Comparison of ENCODE assay signal across 19 mouse cellular contexts in genomic region chr13:106823875-106824191, GRCm38 (mm10).
A peak's percentile ranks its signal among the peaks of the same experiment; 100 is the strongest.
DNase-seq lines count a peak whose midpoint lies in the region; ATAC-seq and TF ChIP-seq lines count a peak whose summit lies in the region.
"Had no signal": no experiment of that assay in that cellular context is flagged by ENCODE, and none has a peak within 500 bp of the region (broad histone marks: within the 10 kb centered on the region; RNA-seq: fewer than 3 reads in every experiment).

No protein-coding gene starts in this region.

- peak; percentile 57 for ATAC-seq in forebrain, embryonic 15.5 days (replicated peaks)
- peak; percentile 55; the same call in 1 of the 2 replicates for ATAC-seq in forebrain, postnatal 0 days
- ATAC-seq in forebrain, embryonic 14.5 days: no peak

- DNase-seq in forebrain, embryonic 10.5 days (ENCODE audit: extremely low spot score, low spot score): no peak
- DNase-seq in forebrain, postnatal 0 days: peak; percentile 41
- no peak for DNase-seq in forebrain, embryonic 14.5 days (ENCODE audit: low spot score)
- no peak for DNase-seq in layer of hippocampus, adult 2 months (ENCODE audit: low spot score in 2 of 2)
- DNase-seq in layer of hippocampus, adult 11-12 months (ENCODE audit: low spot score): no peak
- DNase-seq: adrenal gland, adult 2 months; adrenal gland, postnatal 10 days; adrenal gland, postnatal 25 days; cerebellum, adult 11 months; cerebellum, adult 18-20 months; cerebellum, adult 8-10 months; cerebellum, adult 9-11 months; cerebellum, postnatal 14 days; cerebellum, postnatal 36 days; embryo, embryonic 11 days had no signal

- H3K9me3 ChIP-seq in forebrain, embryonic 15.5 days: no peaks in the 10 kb centered on the region
- no peaks in the 10 kb centered on the region for H3K9me3 ChIP-seq in forebrain, embryonic 10.5 days
- no peaks in the 10 kb centered on the region for H3K9me3 ChIP-seq in forebrain, postnatal 0 days (ENCODE audit: low read length)
- no peaks in the 10 kb centered on the region for H3K9me3 ChIP-seq in forebrain, embryonic 14.5 days (replicated peaks; ENCODE audit: control insufficient read depth, low read length)
- H3K9me3 ChIP-seq: embryonic facial prominence, embryonic 13.5 days; embryonic facial prominence, embryonic 15.5 days had no signal

- 93% methylated on average over 2 of the region's 2 CpGs for WGBS in forebrain, embryonic 15.5 days
- WGBS in forebrain, embryonic 10.5 days: 100% methylated on average over 2 of the region's 2 CpGs
- 74% methylated on average over 2 of the region's 2 CpGs for WGBS in forebrain, postnatal 0 days
- WGBS in forebrain, embryonic 14.5 days: 93% methylated on average over 2 of the region's 2 CpGs

- no peaks in the 10 kb centered on the region for H3K36me3 ChIP-seq in forebrain, embryonic 15.5 days
- H3K36me3 ChIP-seq in forebrain, embryonic 10.5 days (replicated peaks): peaks cover 47% of the 10 kb centered on the region
- H3K36me3 ChIP-seq in forebrain, postnatal 0 days (ENCODE audit: insufficient read depth): 0 out of 2 replicates have a peak, but pooled peaks cover 2% of the 10 kb centered on the region
- H3K36me3 ChIP-seq in forebrain, embryonic 14.5 days (ENCODE audit: control insufficient read depth, insufficient read depth, low read length): no peaks in the 10 kb centered on the region
- H3K36me3 ChIP-seq: embryonic facial prominence, embryonic 15.5 days had no signal

- H3K4me3 ChIP-seq in forebrain, embryonic 15.5 days: no peak overlapping the region
- H3K4me3 ChIP-seq in forebrain, embryonic 10.5 days: no peak overlapping the region
- no peak overlapping the region for H3K4me3 ChIP-seq in forebrain, postnatal 0 days (ENCODE audit: low read depth, low read length)
- H3K4me3 ChIP-seq in forebrain, embryonic 14.5 days (ENCODE audit: low read depth, low read length): no peak overlapping the region
- no peak overlapping the region for H3K4me3 ChIP-seq in layer of hippocampus, adult 2 months
- H3K4me3 ChIP-seq: embryonic facial prominence, embryonic 13.5 days; embryonic facial prominence, embryonic 15.5 days; erythroblast, embryonic 14.5 days had no signal

- no peaks in the 10 kb centered on the region; the same call in 1 of the 2 replicates for H3K4me1 ChIP-seq in forebrain, embryonic 15.5 days
- H3K4me1 ChIP-seq in forebrain, embryonic 10.5 days: no peaks in the 10 kb centered on the region
- no peaks in the 10 kb centered on the region for H3K4me1 ChIP-seq in forebrain, postnatal 0 days (ENCODE audit: insufficient read depth)
- H3K4me1 ChIP-seq in forebrain, embryonic 14.5 days (ENCODE audit: control insufficient read depth, insufficient read depth, low read length): no peaks in the 10 kb centered on the region
- H3K4me1 ChIP-seq: embryonic facial prominence, embryonic 13.5 days; embryonic facial prominence, embryonic 15.5 days had no signal

- H3K27me3 ChIP-seq in forebrain, embryonic 15.5 days: no peaks in the 10 kb centered on the region
- H3K27me3 ChIP-seq in forebrain, embryonic 10.5 days (ENCODE audit: poor library complexity, severe bottlenecking): no peaks in the 10 kb centered on the region
- no peaks in the 10 kb centered on the region for H3K27me3 ChIP-seq in forebrain, postnatal 0 days (ENCODE audit: insufficient read depth, low read length)
- no peaks in the 10 kb centered on the region for H3K27me3 ChIP-seq in forebrain, embryonic 14.5 days (replicated peaks; ENCODE audit: control insufficient read depth, insufficient read depth, low read length)
- H3K27me3 ChIP-seq: embryonic facial prominence, embryonic 13.5 days; embryonic facial prominence, embryonic 15.5 days had no signal

- H3K4me2 ChIP-seq in forebrain, embryonic 15.5 days (replicated peaks): no peak overlapping the region
- no peak overlapping the region for H3K4me2 ChIP-seq in forebrain, postnatal 0 days (ENCODE audit: low read depth)
- H3K4me2 ChIP-seq in forebrain, embryonic 14.5 days (ENCODE audit: low read length): no peak overlapping the region
- H3K4me2 ChIP-seq: embryonic facial prominence, embryonic 13.5 days; embryonic facial prominence, embryonic 15.5 days had no signal

- no peak for TF ChIP-seq CTCF in forebrain, postnatal 0 days (IDR thresholded peaks at IDR 0.05; ENCODE audit: low read depth)
- no peak for TF ChIP-seq CTCF in layer of hippocampus, adult 2 months (conservative IDR thresholded peaks at IDR 0.05)

- 0 out of 2 replicates have a peak overlapping the region, but pooled peaks have one; percentile 49 for H3K27ac ChIP-seq in forebrain, embryonic 15.5 days (replicated peaks)
- no peak overlapping the region for H3K27ac ChIP-seq in forebrain, embryonic 10.5 days
- H3K27ac ChIP-seq in forebrain, postnatal 0 days (ENCODE audit: low read depth, low read length): no peak overlapping the region
- no peak overlapping the region for H3K27ac ChIP-seq in forebrain, embryonic 14.5 days (ENCODE audit: low read depth, low read length)
- peak overlapping the region; percentile 58 for H3K27ac ChIP-seq in layer of hippocampus, adult 2 months
- H3K27ac ChIP-seq: embryonic facial prominence, embryonic 13.5 days; embryonic facial prominence, embryonic 15.5 days had no signal

- no peak overlapping the region for H3K9ac ChIP-seq in forebrain, embryonic 15.5 days (replicated peaks)
- no peak overlapping the region for H3K9ac ChIP-seq in forebrain, postnatal 0 days
- no peak overlapping the region for H3K9ac ChIP-seq in forebrain, embryonic 14.5 days (ENCODE audit: low read length)
- H3K9ac ChIP-seq: embryonic facial prominence, embryonic 13.5 days; embryonic facial prominence, embryonic 15.5 days had no signal

Comparison
In these comparisons a context has a peak if more than half of its experiments do, and no peak if none do; other contexts are left out.
1. H3K27ac ChIP-seq: peak in forebrain, embryonic 15.5 days (single experiment) and layer of hippocampus, adult 2 months (single experiment); none in forebrain, embryonic 10.5 days (single experiment), forebrain, postnatal 0 days (single experiment) and forebrain, embryonic 14.5 days (single experiment).